Mouse (Mus musculus) fibroblast of lung, adult 2 months (primary cell): ENCODE data around the gene Cyp2d22.
"Not testable (repeated sequence)": the region's sequence is repeated elsewhere in the genome, so short reads cannot be mapped to it uniquely, and the experiment has no call there.

Experiments
- DNase-seq: peaks from one replicate; pipeline ENCODE4 v3.0.0-alpha.2; 2011; ENCODE audit warnings: low read depth

Cyp2d22 gene

DNA sequence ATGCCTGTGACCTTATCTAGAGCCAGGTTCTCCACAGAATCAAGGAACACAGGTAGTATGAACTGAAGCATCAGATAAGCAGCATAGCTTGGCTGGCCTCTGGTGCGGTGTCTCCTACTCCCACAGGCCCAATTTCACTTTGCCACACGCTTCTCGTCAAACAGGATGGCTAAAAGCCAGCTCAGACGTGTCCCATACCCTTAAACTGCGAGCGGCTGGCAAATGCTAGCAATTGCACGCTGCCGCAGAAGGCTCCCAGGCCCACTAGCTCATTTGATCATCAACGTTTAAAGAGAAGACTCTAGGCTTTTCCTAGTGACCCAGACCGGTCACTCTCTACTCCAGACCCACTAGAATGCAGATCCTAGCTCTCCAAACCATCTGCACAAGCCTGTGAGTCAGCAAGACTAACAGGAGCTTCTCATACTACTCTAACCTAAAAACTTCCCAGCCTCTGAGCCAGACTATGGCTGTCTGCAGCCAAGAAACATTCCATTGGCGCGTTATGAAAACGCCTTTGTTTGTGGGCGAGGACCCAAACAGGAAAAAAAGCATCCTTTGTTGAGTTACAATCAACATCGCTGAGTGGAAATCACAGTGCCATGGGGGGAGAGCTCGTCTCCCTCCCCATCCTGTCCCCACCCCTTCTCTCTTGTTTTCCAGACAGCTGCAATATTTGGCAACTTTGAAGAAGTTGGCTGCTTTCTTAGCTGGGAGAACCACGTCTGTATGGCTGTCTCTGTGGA lies 3.5 kb downstream of the Cyp2d22 start:
- DNase-seq = peak; percentile 99

DNA sequence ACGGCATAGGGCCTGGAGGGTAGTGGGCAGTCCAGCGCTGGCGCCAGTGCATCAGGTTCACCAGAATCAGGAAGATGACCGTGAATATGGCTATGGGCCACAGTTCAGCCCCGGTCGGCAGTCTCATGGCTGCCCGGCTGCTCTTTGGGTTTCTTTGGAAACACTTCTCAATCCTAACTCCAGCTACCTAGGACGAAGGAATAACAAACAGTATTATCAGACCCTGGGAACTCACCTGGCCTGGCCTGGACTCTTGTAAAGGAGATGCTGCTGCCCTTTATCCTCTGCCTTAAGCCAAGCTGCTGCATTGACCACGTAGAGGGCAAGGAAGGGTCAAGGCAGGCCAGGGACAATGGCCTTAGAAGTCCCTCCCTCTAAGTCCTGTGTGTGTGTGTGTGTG lies 4.2 kb downstream of the Cyp2d22 start:
- DNase-seq = no peak

DNA sequence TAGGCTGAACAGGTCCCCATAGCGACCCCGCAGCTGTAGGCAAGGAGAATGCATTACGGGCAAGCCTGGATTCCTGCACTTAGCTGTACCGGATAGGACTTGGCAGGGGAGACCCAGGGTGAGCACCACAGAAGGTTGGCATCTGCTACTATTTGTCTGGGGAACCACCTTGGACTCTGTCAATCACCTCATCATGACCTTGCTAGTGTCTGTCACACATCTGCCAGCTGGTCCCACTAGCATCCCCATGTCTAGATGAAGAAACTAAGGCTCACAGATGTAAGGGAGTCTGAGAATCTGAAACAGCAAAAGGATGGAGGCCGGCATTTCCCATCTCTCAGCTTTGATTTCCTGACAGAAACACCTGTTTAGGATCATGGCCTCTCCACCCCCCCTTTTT lies 5.6 kb downstream of the Cyp2d22 start:
- no peak for DNase-seq

- no peak for DNase-seq
Observed at GRCm38 (mm10) chr15:82372991-82373390, 7.1 kb downstream of the Cyp2d22 start.

GRCm38 (mm10) chr15:82372446-82372845 lies 7.6 kb downstream of the Cyp2d22 start:
- no peak for DNase-seq

DNA sequence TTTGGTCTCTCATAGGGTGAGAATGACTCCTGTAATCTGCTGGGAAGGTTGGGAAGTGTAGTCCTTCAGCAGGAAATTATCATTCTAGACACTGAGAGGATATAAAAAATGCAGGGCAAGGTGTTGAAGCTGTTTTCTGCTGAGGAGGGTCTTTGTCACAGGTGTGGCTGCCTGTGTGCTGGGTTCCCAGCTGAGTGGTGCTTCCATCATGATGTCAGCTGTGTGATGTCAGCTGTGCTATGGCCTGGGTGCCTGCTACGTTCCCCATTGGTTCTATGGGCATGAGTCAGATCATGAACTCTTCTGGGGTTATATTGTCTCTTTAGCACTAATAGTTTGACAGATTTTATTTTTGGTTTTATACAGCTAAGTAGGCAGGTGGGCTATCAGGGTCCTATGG lies 11.2 kb downstream of the Cyp2d22 start:
- DNase-seq = no peak

DNA sequence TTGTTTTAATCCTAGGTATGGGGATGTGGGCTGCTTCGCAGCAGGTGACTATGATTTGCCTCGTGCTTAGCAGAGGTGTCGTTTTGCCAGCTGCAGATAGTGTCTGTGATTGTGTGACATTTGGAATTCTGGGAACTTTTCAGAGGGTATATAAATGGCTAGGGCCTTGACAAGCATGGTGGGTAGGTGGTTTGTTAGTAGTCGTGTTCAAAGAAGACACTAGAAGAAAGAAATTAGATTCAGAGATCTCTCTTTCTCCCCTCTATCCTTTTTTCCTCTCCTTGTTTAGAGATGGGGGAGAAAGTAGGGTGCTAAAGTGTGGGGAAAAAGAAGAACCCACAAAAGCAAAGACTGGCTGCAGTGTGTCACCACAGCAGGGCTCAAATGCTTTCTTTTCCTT lies 11.9 kb downstream of the Cyp2d22 start:
- DNase-seq = no peak

DNA sequence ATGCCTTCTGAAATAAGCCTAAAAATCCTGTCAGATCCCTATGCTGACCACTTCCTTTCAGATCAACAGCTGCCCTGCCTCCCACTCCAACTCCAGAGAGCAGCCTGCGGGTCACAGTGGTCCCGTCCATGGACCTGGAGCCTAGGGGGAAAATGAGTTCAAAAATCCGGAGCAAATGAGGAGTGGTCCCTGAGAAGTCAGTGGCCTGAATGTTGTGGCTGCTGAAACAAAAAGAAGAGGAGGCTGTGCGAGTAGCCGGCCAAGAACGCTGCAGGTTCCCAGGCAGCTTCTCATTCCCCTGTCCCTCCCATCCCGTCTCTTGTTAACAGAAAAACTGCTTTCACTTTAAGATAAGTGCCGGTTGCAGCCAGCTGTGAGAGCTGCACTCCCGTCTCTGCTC lies 15.5 kb downstream of the Cyp2d22 start:
- DNase-seq = not testable (repeated sequence)

GRCm38 (mm10) chr15:82363801-82364200 lies 16.3 kb downstream of the Cyp2d22 start:
- not testable (repeated sequence) for DNase-seq

DNA sequence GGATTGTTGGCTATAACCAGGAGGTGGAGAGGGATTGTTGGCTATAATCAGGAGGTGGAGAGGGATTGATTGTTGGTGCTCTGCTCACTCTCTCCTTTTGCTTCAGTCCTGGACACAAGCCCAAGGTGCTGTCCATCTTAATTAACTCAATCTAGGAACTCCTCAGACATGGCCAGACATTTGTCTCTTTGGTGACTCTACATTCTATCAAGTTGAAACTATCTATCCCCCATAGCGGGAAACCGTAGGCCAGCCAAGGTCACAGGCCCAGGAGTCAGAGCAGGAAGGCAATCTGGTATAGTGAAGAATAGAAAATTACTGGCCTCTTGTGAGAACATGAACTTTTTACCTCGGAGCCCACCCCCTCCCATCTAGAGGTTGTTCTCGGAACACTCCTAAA lies 17.8 kb downstream of the Cyp2d22 start:
- DNase-seq = no peak

GRCm38 (mm10) chr15:82361459-82362018 lies 18.5 kb downstream of the Cyp2d22 start:
- DNase-seq = no peak

DNA sequence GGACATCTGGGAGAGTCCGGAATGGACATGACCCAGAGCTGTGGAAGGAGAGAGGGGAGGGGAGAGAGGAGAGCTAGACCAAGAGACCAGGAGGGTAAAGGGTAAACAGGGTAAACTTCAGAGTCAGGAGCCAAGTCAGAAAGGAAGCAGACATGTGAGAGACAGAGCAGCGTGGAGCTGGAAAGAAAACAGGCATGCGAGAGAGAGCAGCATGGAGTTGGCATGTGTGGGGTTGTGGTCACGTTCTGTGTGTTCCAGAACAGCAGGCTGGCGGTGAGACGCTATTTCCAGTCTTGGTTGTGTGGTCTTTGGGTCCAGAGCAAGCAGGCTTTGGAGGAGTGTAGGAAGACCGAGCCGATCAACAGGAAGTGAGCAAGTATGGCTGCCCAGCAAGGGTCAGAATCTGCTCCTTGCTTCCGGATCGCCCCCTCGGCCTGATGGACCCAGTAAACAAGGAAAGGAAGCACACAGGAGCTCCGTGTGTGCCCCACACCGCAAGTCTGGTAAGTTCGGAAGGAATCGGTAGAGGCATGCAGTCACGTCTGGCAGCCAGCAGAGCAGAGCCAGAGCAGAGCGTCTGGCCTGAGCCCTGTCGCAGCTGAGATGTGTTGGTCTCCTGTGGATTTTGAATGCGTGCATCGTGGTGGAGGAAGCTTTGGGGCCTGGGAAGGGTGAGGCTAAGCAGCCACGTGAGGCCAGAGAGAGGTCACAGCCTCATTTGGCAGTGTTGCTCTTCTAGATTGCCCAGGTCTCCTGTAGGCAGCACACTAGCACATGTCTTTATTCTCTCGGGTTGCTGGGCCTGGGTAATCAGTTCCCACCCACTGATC lies 21.4 kb downstream of the Cyp2d22 start:
- no peak for DNase-seq

- peak; percentile 99 for DNase-seq
Observed at GRCm38 (mm10) chr15:82354126-82354945, 25.7 kb downstream of the Cyp2d22 start, which contains the start of gene Ndufa6. Gene Ndufa6, minus strand, starts transcription at chr15:82354322.

DNA sequence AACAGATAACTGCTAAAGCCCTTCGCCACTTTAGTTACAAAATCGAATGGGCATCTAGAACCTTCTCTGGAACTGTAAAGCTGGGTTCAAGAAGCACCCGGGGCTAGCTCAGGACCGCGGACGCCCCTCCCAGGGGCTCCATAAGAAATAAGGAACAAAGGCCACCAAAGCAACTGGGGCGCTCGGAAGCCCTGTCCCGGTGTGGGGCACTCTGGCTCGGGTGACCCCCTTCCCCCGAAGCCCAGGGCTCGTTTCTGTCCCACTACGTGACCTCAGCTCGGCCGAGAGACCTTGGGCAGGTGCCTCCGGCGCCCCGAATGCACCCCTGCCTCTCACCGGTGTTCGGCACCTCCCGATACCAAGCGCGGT lies 26.3 kb downstream of the Cyp2d22 start:
- DNase-seq = no peak

DNA sequence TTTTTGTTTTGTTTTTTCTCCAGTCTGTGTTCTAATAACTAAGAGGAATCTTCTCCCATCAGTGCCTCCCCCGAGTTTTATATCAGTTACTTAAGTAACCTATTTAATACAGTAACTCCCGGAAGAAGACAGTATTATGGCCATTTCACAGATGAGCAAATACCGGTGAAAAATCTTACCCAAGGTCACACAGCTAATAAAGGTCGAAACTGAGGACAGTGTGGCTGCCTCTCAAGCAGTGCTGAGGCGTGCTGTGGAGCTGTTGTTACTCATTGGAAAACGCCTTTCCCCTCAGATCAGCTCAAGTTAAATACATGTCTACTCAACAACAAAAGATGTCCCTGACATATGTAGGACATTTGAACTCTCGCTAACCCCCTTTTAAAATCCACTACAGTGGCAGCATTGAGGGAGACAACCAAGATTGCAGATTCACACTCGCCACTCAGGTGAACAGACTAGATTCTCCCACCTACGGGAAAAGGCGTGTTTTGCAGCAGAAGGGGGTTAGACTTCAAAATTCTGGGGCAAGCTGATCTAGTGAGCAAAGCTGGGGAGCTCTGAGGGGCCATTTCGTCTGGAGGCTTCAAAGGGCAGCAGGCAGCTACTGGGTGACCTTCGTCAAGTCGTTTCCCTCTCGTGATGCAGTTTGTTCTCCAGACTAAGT lies 26.8 kb downstream of the Cyp2d22 start:
- no peak for DNase-seq

DNA sequence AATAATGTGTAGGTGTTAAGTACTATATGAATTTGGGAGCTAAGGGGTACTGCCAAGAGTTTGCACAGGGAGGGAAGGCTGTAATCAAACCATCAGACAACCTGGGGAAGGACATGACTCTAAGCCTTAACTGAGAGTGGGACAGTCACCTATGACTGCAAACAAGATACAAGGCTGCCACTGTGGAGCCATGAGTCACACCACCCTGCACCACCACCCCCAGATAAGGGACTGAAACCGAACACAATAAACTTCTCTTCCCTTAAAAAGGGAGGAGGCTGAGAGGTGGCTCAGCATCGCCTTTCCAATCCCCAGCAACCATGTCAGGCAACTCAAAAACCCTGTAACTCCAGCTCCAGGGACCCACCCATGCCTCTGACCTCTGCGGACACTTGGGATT lies 28.6 kb downstream of the Cyp2d22 start:
- no peak for DNase-seq

DNA sequence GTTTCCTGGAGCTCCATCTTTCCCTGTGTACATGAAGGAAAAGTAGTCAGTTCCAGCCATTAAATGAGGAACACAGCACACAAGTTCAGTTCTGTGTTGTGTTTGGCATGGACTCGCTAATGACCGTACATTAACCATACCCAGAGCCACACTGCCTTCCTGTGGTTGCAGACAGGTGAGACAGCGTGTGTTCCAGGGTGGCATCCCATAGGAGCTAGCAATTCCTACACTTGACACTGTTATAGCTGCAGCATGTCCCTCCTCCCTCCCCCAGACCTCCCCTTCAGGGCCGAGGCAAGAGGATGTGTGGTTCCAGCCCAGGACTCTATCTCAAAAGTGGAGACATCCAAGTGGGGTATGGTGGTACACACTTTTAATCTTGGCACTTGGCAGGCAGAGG lies 29.7 kb downstream of the Cyp2d22 start:
- no peak for DNase-seq

GRCm38 (mm10) chr15:82348999-82349341 lies 31.1 kb downstream of the Cyp2d22 start:
- DNase-seq = no peak

- no peak for DNase-seq
Observed at GRCm38 (mm10) chr15:82348258-82348998, 31.6 kb downstream of the Cyp2d22 start.

DNA sequence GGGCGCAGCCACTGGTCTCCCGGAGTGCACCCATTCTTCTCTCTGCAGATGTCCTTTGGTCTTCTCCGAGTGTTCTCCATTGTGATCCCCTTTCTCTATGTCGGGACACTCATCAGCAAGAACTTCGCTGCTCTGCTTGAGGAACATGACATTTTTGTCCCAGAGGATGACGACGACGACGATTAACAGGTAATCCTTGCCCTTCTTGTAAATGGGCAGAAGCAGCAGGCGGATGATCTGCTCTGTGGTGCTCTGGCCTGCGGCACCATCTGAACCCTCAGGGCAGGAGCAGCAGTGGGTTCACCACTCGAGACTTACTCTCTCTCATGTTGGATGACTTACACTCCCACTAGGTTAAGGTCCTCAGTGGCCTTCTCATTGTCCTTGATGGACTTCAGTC lies 32.2 kb downstream of the Cyp2d22 start:
- no peak for DNase-seq

DNA sequence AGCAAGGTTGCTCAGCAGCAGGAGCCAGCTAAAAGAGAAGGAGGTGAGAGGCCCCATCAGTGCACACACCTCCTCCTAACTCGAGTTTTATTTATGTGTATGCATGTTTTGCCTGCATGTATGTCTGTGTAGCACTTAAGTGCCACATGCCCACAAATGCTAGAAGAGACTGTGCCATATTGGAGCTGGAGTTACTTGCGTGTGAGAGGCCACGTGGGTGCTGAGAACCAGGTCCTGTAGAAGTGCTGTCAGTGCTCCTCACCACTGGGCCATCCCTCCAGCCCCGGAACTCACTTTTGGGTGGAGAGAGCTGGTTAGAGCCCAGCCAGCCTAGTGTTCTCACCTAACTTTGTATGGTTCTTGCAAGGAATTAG lies 32.8 kb downstream of the Cyp2d22 start:
- DNase-seq = no peak
